Mouse (Mus musculus) heart, adult 8-10 months (tissue): ENCODE data around the gene Hbq1a. TPM values are rescaled to one million over a fixed set of nuclear protein-coding genes. Genes with fewer than 3 reads are reported as not detected.
"Not testable (repeated sequence)": the region's sequence is repeated elsewhere in the genome, so short reads cannot be mapped to it uniquely, and the experiment has no call there.

Experiments used
- DNase-seq: peaks from one replicate; pipeline ENCODE4 v3.0.0; 2022; ENCODE audit warnings: low spot score
- total RNA-seq, 4 experiments: library from RNA; stranded (reverse); gene quantifications; 2 replicates each; pipeline ENCODE4 v1.2.4; 2022

The Hbq1a gene
- total RNA-seq: under 1 TPM in 1 of 4 experiments, not detected in 3; 0.83 TPM

DNA sequence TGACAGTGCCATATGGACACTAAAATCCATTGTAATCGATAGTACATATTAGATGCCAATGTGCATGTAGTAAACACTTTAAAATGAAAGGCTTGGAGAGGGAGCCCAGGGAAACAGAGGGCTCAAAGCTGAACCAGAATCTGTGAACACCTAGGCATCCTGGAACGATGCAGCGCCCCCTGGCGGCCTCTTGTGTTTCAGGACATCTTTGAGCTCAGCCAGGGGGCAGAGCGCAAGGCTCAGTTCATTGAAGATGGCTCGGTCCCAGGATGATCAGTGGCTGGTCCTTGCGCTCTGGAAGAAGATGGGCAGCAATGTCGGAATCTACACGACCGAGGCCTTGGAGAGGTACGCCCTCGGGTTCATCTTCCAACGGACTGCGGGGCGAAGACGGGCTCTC lies at the start of gene Hbq1a:
TSS of gene Hbq1a (plus strand) at position 205 of the 400 bp plus-strand sequence.
- DNase-seq: peak; percentile 37

DNA sequence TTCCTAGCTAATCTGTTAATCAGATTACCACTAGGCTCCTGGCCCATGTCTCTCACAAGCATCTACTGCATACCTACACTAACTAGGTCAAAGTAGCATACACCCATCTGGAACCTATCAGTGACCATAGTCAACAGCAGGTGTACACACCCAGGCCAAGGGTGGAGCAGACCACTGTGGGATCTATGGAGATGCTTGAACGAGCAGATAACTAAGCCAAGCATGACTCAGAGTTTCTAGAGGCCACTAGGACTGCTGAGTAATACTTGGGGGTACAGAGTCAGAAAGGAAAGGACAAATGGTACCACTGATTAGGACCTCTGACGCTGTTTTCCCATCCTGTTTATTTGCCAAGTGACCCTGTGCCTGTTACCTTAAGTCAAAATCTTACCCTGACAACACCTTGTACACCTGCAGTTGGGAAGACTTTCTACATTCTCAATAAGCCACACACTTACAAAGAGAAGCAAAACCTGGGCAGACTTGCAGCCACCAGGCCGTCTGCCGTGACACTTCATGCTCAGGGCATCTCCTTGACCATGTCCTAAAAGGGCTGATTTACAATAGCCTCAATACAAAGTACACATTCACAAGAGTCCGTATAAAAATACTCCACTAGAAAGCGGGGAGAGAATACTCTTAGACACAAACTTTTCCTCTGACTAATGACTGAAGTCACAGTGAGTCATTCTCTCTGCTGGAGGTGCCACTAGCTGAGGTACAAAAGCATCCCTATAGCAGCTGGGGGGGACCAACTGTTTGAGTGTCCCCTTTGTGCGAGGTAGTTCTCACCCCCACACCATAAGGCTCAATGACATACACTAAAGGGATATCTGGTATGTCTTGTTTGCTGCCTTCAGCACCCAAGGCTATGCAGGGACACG lies 48.7 kb upstream of the Hbq1a start:
- no peak for DNase-seq

DNA sequence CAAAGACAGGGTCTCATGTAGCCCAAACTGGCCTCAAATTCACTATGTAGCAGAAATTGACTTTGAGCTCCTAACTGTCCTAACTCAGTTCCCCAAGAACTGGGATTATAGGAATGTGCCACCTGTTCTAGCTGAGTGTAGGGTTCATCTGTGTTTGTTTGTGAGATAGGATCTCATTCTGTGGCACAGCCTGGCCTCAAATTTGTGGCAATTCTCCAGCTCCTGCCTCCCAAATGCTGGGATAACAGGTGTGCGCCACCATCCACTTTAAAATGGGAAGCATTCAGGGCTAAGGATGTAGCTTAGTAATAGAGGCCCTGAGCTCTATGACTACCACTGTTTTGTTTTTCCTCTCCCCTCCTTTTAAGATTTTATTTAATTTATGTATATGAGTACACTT lies 46.7 kb upstream of the Hbq1a start:
- DNase-seq: no peak

DNA sequence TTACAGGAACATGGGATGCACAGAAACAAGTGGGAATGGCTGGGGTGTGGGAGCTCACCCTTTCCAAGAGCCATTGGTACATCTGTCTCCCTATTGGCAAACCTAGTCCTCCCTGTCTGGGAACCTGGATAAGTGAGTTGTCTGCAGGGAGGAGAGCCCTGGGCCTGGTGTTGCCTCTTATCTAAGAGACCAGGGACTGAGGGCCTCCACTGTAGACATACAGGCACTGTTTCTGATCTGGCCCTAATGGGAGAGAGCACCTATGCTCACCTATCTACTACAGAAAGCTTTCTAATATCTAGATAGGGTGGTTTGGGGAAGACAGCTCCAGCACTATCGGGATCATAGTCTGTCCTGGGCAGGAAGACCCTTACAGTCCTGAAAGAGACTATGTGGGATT lies 43.7 kb upstream of the Hbq1a start:
- no peak for DNase-seq

DNA sequence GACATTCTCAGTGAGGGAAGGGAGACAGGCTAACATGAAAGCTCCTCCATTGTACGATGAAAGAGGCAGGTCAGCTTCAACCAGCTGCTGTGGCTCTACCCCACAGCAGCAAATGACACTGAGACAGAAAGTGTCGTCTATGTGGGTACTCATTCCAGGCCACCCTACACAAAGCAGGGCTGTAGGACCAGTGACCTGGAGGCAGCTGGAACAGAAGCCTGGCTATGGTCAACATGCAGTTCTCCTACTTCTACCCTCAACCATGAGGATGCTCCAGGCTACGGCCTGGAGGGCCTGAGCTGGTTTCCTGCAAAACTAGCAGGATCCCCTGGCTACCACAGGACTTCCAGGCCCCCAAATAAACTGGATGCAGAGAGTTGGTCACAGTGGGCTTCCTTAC lies 43.3 kb upstream of the Hbq1a start:
- no peak for DNase-seq

DNA sequence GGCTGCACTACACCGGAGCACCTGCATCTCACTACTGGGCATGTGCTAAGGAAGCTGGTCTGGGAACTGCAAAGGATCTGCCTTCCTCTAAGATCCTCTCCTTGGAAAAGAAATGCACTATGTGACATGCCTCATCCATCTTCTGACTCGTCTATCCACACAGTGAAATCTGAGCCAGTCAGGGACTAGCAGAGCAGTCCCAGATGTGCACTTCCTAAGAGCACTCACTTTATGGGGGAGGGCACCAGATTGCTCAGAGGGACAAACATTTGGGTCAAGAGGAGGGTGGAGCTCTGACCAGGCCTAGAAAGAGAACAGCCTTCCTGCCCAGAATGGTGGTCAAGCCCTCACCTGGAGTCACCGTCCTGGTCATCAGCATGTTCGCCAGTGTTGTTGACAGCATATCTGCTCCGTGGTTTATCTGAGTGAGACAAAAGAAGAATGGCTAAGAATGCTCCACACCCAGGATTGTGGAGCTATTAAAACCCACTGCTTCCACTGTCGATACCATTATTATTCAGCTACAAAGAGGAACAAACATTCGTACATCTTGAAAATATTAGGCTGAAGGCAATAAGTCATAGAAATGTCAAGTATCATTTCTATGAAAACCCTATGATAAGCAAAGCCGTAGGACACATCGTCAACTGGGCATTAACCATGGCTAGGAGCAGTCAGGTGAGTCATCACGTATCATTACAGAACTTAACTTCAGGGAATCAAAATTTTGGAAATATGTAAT lies 37.0 kb upstream of the Hbq1a start:
- no peak for DNase-seq

DNA sequence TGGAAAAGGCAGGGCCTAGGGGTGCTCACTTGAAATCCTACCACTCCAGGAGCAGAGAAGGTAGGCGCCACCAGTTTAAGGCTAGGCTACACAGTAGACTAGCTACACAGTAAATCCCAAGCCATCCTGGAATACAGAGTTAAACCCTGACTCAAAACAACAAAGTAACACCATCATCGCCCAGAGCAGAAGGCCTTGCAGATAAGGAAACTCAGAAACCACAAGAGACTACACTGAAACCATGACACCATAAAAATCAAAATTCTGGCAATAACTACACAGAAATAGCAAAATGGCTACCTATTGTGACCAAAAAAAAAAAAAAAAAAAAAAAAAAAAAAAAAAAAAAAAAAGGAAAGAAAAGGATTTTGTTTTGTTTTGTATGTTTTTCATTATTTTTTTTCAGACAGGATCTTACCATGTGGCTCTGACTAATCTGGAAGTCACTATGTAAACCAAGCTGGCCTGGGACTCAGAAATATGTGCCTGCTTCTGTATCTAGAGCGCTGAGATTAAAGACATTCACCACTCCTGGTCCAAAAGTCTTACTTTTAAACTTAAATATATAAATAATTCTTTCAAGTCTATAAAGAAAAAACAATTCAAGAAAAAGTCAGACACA lies 34.6 kb upstream of the Hbq1a start:
- no peak for DNase-seq

DNA sequence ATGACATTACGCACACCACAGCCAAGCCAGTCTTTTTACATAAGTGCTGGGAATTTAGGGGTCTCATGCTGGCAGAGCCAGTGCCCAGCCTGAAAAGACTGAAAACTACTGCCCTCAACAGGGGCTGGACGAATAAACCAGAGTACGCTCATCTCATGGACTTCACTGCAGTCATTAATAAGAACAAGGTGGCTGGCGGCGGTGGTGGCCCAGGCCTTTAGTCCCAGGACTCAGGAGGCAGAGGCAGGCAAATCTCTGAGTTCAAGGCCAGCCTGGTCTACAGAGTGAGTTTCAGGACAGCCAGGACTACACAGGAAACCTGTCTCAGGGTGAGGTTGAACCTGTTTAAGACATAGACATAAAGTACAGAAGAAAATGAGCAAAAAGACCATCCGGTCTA lies 33.7 kb upstream of the Hbq1a start:
- no peak for DNase-seq

DNA sequence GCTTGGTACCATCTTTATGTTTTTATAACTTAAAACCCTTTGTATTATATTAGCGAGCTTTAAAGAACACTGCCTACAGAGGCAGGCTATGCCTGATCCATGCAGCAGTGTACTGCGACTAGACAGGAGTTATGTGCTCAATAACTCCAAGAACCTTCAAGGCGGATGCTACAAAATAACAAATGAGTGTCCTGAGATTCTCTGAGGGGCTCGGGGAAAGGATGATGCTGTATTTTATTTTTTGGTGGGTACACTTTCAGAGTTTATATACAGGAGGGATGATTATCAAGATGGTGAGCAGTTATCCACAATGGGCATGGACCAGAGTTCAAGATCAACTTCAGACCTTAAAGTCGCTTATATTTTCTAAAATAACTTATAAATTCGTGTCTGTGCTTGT lies 33.1 kb upstream of the Hbq1a start:
- DNase-seq: no peak

DNA sequence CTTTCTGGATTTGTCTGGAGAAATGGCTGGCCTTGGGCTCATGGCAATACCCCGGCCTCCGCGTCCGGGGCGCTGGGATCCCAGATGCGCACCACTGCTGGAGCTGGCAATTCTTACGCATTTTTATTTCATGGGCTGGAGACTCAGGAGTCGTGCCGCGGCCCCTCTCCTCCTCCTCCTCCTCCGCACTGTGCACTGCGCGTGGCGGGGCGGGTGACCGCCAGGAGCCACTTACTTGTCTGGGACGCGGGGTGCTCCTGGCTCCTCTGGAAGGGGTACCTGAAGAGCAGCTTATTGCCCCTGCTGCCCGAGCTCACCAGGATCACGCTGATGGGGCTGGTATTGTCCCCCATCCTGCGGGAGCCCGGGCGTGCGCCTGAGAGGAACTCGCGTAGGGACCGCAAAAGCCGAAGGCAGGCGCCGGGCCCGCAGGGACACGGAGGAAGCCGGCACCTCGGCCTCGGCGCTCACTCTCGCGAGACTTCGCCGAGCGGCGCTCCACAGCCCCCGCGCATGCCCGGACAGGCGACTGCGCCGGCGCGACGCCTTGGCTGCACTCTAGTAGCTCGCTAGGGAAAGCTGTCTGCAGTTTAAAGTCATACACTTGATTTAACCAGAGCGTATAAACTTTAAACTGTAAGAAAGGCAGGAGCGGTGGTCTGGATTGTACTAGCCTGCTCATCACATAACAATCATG lies 32.5 kb upstream of the Hbq1a start, which contains the start of gene Nprl3:
TSS of gene Nprl3 (minus strand) at position 520 of the 697 bp plus-strand sequence.
- peak; percentile 94 for DNase-seq

DNA sequence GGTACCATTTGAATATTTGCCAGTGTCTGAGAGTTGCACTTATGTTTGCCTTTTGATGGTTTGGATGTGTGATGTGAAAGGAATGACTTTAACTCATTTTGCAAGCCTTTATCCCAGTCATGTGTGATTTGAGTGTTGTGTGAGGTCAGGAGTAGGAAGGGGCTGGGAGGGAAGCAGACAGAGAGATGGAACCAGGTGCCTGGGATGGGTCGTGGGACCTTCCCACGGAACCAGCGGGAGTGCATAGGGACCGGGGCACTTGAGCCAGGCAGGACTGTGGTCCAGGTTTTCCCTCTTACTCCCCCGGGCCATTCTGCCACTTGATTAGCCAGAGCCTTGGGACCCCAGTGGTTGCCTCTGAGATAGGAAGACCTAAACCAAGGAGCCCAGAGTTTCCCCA lies 31.9 kb upstream of the Hbq1a start:
- DNase-seq: no peak

DNA sequence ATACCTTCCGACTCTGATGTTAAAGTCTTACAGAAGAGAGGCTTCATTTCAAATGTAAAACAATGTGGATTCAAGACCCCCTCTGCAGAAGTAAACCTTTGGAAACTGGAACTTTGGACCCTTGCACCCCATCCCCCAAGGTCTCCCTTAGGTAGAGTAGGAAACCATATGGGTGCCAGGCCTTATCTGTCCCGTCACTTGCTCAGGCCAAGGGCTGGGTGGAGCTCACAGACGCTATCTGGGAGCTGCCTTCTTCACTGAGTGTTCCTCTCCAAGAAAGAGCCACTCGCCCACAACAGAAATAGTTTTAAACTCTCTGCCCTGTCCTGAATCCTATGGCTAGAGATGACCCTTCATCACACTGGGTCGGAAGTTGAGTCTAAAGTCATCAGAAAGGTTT lies 30.9 kb upstream of the Hbq1a start:
- DNase-seq: no peak

DNA sequence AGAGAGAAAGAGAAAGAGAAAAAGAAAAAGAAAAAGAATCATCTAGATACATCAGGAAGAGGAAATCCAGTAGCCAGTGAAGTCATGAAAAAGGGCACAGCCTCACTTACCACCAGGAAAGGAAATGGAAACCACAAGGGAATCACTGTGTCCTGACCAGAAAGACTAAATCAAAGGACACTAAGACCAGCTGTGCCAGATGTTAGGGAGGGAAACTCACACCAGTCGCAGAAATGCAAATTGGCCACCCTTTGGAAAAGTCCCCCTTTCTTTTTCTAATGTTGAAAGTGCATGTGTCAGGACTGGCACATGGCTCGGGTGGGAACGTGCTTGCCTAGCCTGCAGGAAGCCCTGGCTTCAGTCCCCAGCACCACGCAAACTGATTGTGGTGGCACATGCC lies 28.7 kb upstream of the Hbq1a start:
- no peak for DNase-seq

DNA sequence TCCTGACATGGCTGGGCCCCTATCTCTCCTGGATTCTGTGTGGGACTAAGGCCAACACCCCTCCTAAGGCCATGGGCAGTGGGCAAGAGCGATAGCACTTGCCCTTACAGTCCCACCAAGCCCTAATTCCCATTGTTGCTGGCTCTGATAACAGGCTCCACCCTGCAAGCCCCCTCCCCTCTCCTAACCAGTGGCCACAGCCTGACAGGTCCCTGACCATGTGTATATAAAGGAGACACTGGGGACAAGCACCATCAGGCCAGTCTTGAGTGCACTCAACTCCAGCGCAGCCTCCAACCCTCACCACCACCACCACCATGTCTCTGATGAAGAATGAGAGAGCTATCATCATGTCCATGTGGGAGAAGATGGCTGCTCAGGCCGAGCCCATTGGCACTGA lies 23.5 kb upstream of the Hbq1a start, which contains the start of gene Hba-x:
TSS of gene Hba-x (plus strand) at position 54 of the 400 bp plus-strand sequence.
- no peak for DNase-seq

DNA sequence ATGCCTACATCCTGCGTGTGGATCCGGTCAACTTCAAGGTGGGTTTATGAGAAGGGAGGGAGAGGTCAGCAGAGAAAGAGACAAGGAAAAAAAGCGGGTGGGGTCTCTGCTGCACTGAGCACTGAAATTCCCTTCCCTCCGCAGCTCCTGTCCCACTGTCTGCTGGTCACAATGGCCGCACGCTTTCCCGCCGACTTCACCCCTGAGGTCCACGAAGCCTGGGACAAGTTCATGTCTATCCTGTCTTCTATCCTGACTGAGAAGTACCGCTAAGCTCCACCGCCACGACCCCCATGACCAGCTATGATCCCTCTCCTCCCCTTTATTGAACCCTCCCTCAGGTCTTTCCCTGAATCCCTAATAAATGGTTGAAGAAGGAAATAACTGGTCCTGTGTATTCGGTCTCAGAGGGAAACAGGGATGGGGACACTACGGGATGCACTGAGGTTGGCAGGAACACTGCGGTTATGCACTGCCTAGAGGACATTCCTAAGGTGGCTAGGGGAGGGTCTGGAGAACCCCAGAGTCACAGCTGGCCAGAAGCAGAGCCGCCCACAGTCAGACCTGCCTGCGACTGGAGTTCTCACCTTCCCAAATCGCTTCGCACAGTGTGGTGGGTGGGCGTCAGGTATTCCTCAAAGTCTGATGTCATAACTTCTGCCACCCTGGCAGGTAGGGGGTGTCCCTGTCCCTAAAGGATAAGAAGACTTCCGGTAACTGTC lies 22.0 kb upstream of the Hbq1a start:
- DNase-seq: no peak

DNA sequence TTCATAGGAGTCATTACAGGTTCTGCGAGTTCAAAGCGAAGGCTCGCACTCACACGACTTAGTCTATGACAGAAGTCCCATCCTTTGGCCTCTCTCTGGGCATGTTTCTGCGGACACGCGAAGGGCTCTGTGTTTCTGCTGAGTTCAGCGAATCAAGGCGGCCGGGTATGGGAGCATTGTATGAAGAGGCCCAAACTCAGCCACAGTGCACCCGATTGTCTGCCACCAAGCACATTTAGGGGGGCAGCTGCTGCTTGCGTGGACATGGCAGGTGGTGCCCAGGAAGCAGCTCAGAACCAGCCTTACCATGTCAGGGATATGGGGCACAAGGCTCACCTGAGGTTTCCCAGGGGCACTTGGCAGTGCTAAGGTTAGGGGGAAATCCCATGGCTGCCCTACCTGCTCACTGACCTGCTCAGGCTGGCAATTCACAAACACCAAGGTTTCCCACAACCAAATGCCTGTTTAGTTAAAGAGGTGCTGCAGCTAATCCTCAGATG lies 21.4 kb upstream of the Hbq1a start:
- DNase-seq: no peak

DNA sequence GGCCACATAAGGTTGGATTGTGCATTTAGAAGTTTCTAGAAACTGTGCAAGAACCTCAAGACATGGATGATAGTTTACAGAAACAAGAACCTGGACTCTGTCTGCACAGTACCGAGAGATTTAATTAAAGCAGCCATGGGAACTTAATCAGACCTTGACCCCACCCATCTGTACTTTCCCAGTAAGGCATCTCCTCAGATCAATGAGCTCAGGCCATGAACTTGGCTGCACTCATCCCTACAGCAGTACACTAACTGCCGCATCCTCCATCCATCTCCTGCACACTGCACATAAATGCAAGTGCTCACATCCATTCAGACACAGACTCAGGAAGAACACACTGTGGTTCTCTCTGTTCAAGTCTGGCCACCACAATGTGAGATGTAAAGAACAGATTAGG lies 19.2 kb upstream of the Hbq1a start:
- no peak for DNase-seq

DNA sequence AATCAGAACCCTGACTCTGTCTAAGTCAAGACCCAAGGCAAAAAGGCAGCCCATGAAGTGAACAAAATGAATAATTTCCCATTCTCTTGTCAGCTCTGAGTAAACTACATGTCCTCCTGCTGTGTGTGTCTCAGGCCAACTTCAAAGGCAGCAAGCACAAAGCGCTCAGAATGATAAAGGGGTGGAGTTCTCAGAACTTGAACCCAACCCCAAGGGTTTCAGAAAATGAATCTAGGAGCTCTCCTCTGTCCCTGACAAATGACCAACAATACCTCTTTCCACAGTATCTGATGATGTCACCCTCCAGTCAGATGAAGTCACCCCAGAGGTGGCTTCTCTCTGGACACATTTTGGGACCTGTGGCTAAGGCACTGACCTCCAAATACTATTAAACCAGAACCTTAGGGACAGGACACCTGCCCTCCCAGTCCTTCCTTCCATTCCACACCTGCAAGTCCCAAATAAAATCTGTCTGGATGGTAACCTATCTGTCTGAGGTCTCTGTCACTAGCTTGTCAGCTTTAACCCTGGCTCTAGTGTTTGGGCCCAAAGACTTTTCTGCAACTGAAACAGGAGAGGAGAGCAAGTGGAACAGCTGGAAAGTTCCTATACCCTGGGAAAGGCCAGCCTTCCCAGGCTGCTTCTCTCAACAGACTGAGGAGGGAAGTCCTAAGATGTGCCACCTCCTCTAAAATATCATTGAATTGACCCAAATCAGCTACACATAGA lies 18.3 kb upstream of the Hbq1a start:
- DNase-seq: no peak

DNA sequence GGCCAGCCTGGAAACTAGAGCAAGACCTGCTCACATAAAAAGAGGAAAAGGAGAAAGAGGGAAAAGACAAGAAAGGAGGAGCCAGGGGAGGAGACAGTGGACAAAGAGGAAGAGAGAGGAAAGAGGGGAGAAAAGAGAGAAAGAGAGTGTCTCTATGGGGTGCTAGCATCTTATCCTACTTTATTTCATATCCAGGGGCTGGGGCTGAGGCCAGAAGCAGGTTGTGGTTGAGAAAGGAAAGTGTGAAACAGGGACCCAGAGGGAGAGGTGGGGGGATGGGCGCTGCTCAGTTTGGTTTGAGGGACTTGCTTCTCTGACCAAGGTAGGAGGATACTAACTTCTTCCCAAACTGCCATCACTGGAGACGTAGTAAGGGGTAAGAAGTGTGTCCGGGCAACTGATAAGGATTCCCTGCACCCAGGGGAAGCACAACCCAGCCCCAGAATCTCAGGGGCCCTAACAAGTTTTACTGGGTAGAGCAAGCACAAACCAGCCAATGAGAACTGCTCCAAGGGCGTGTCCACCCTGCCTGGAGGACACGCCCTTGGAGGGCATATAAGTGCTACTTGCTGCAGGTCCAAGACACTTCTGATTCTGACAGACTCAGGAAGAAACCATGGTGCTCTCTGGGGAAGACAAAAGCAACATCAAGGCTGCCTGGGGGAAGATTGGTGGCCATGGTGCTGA lies 16.6 kb upstream of the Hbq1a start, which contains the start of gene Hba-a1:
TSS of gene Hba-a1 (plus strand) at position 421 of the 687 bp plus-strand sequence.
- not testable (repeated sequence) for DNase-seq
